Comparison of ENCODE assay signal across 18 mouse cellular contexts in the genomic region with DNA sequence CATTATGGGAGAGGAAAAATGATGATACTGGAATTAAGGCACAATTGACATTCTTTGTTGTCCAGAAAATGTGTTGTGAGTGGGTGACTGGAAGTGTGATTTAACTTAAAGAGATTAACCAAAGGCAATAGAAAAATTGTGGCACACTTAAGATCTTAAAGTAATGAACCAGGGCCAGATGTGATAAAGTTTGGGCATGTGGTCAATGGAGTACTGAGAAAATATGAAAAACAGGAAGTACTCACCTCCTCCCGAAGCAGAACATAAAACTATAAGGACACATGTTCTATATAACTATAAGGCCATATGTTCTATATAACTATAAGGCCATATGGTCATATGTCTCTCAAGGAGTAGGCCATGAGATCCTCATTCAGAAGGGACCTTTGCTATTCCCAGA.
"Had no signal": no experiment of that assay in that cellular context is flagged by ENCODE, and none has a peak within 500 bp of the region (broad histone marks: within the 10 kb centered on the region; RNA-seq: fewer than 3 reads in every experiment).

No protein-coding gene starts in this region.

- H3K9me3 ChIP-seq: lung, embryonic 15.5 days; megakaryocyte, embryonic 14.5 days; midbrain, embryonic 13.5 days; midbrain, embryonic 15.5 days; neural tube, embryonic 12.5 days; stomach, embryonic 15.5 days had no signal

- H3K36me3 ChIP-seq: lung, embryonic 15.5 days; midbrain, embryonic 13.5 days; midbrain, embryonic 15.5 days; neural tube, embryonic 12.5 days; stomach, embryonic 15.5 days had no signal

- ATAC-seq: liver, postnatal 0 days; lung, postnatal 0 days; midbrain, embryonic 13.5 days; midbrain, embryonic 15.5 days had no signal

- H3K4me1 ChIP-seq: lung, embryonic 15.5 days; midbrain, embryonic 13.5 days; midbrain, embryonic 15.5 days; neural tube, embryonic 12.5 days; stomach, embryonic 15.5 days had no signal

- H3K27ac ChIP-seq: lung, embryonic 15.5 days; macrophage; midbrain, embryonic 13.5 days; midbrain, embryonic 15.5 days; neural tube, embryonic 12.5 days; stomach, embryonic 15.5 days; stomach, postnatal 0 days had no signal

- DNase-seq: liver, postnatal 0 days; lung, adult 2 months; lung, postnatal 14 days; lung, postnatal 36 days; right cerebral cortex, postnatal 14 days; thymus, adult 2 months; thymus, postnatal 25 days; thymus, postnatal 4 days had no signal

- H3K4me2 ChIP-seq: lung, embryonic 15.5 days; midbrain, embryonic 11.5 days; midbrain, embryonic 13.5 days; midbrain, embryonic 15.5 days; neural tube, embryonic 12.5 days; stomach, embryonic 15.5 days had no signal

- H3K4me3 ChIP-seq: lung, embryonic 15.5 days; megakaryocyte, embryonic 14.5 days; midbrain, embryonic 13.5 days; midbrain, embryonic 15.5 days; neural tube, embryonic 12.5 days; stomach, embryonic 15.5 days had no signal

- H3K27me3 ChIP-seq: lung, embryonic 15.5 days; megakaryocyte, embryonic 14.5 days; midbrain, embryonic 13.5 days; midbrain, embryonic 15.5 days; neural tube, embryonic 12.5 days; stomach, embryonic 15.5 days had no signal

- H3K9ac ChIP-seq: liver, postnatal 0 days; lung, embryonic 15.5 days; midbrain, embryonic 13.5 days; midbrain, embryonic 15.5 days; neural tube, embryonic 12.5 days; stomach, embryonic 15.5 days had no signal
